8 mouse cellular contexts compared by ENCODE assay signal in the genomic region with DNA sequence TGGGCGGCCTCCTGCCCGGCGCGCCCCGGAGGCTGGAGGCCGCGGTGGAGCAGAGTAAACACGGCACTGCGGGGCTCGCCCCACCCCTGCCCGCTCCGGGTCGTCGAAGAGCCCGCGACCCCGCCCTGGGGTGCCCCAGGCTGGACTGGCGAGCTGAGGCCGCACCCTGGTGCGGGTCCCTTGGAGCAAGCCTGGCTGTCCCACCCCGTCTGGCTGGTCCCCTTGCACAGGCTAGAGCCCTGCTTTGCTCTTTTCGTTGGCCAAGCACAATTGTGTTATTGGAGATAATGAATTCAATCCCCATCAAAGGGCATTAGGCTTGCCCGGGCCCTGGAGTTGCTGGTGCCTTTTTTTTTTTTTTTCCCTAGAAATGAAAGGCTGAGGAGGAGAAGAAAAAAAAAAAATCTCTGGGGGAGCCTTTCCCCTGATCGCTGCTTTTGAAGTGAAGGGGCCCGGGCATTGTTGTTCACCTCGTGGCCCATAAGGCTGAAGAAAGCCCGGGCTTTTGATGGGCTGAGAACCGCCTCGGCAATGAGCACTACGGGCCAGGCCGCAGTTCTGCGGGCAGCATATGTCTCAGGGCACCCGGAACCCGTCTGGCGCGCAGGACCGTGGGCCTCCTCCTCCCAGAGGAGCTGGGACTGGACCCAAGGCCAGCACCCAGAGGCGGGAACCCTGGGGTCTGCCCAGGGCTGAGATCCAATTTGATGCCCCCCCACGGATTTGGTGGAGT. TPM values are rescaled to one million over a fixed set of nuclear protein-coding genes. Genes with fewer than 3 reads are reported as not detected.
DNase-seq lines count a peak whose midpoint lies in the region; ATAC-seq and TF ChIP-seq lines count a peak whose summit lies in the region.

No protein-coding gene starts in this region.

- no peaks in the 10 kb centered on the region for H3K79me2 ChIP-seq in heart, adult 2 months (replicated peaks; ENCODE audit: control insufficient read depth, insufficient read depth, low read length)

- no peak for TF ChIP-seq EP300 in heart, adult 2 months (IDR thresholded peaks at IDR 0.05; ENCODE audit: insufficient read depth, low read depth, low read length)

- peaks cover 80% of the 10 kb centered on the region for H3K27me3 ChIP-seq in heart, embryonic 16.5 days (ENCODE audit: control insufficient read depth, insufficient read depth, low read length)
- peaks cover 32% of the 10 kb centered on the region for H3K27me3 ChIP-seq in heart, adult 2 months (ENCODE audit: control insufficient read depth, insufficient read depth, low read length)
- H3K27me3 ChIP-seq in hindbrain, embryonic 12.5 days = peaks cover 88% of the 10 kb centered on the region

- no peak for ATAC-seq in heart, embryonic 16.5 days (replicated peaks; ENCODE audit: extremely low read depth, insufficient read depth, low FRiP score)
- peak; percentile 69 for ATAC-seq in hindbrain, embryonic 12.5 days (ENCODE audit: low FRiP score)

- DNase-seq in heart, adult 2 months = no peak
- DNase-seq in lung, adult 2 months = peak; percentile 66
- DNase-seq in retina, postnatal 1 day = peak; percentile 51
- DNase-seq in layer of hippocampus, adult 11-12 months (ENCODE audit: low spot score) = no peak
- DNase-seq in right cerebral cortex, adult 2 months (ENCODE audit: low spot score in 2 of 2) = no peak
- no peak for DNase-seq in spleen, postnatal 10 days (ENCODE audit: low spot score in 2 of 2)

- TF ChIP-seq POLR2A in heart, adult 2 months (IDR thresholded peaks at IDR 0.05; ENCODE audit: insufficient read depth, low read depth, low read length) = no peak
- TF ChIP-seq POLR2A in lung, adult 2 months (IDR thresholded peaks at IDR 0.05; ENCODE audit: borderline replicate concordance, extremely low read depth, low read depth, low read length) = 0 out of 2 replicates have a peak, but pooled peaks have one; percentile 7

- TF ChIP-seq CTCF in heart, adult 2 months (IDR thresholded peaks at IDR 0.05) = no peak
- no peak for TF ChIP-seq CTCF in lung, adult 2 months (IDR thresholded peaks at IDR 0.05; ENCODE audit: insufficient read depth, low read length)

- H3K9me3 ChIP-seq in heart, embryonic 16.5 days (replicated peaks; ENCODE audit: control insufficient read depth, low read length) = no peaks in the 10 kb centered on the region
- no peaks in the 10 kb centered on the region for H3K9me3 ChIP-seq in hindbrain, embryonic 12.5 days (replicated peaks)

- H3K4me1 ChIP-seq in heart, embryonic 16.5 days (ENCODE audit: control insufficient read depth, insufficient read depth, low read length) = peaks cover 6% of the 10 kb centered on the region; the same call in 1 of the 2 replicates
- no peaks in the 10 kb centered on the region for H3K4me1 ChIP-seq in heart, adult 2 months (ENCODE audit: control insufficient read depth, insufficient read depth, low read length)
- peaks cover 20% of the 10 kb centered on the region for H3K4me1 ChIP-seq in hindbrain, embryonic 12.5 days
- peaks cover 3% of the 10 kb centered on the region; the same call in 1 of the 2 replicates for H3K4me1 ChIP-seq in lung, adult 2 months (ENCODE audit: control insufficient read depth, insufficient read depth, low read length)

- H3K36me3 ChIP-seq in heart, embryonic 16.5 days (ENCODE audit: control insufficient read depth, insufficient read depth) = no peaks in the 10 kb centered on the region
- no peaks in the 10 kb centered on the region for H3K36me3 ChIP-seq in heart, adult 2 months (ENCODE audit: control insufficient read depth, insufficient read depth, low read length)
- no peaks in the 10 kb centered on the region for H3K36me3 ChIP-seq in hindbrain, embryonic 12.5 days

- H3K4me2 ChIP-seq in heart, embryonic 16.5 days (ENCODE audit: low read depth, low read length) = peak overlapping the region; percentile 25; the same call in 1 of the 2 replicates
- H3K4me2 ChIP-seq in hindbrain, embryonic 12.5 days (replicated peaks) = peak overlapping the region; percentile 39

- 1% methylated on average over 38 of the region's 39 CpGs for WGBS in heart, embryonic 16.5 days
- WGBS in heart, adult 2 months = 5% methylated on average over 39 of the region's 39 CpGs
- WGBS in hindbrain, embryonic 12.5 days = 1% methylated on average over 32 of the region's 39 CpGs
- 3% methylated on average over 34 of the region's 39 CpGs for whole genome bisulfite sequencing in lung, adult 2 months

- H3K4me3 ChIP-seq in heart, embryonic 16.5 days (ENCODE audit: low read length) = no peak overlapping the region
- no peak overlapping the region for H3K4me3 ChIP-seq in heart, adult 2 months
- H3K4me3 ChIP-seq in hindbrain, embryonic 12.5 days = peak overlapping the region; percentile 19; the same call in 1 of the 2 replicates
- H3K4me3 ChIP-seq in lung, adult 2 months (replicated peaks; ENCODE audit: extremely low read depth, low read depth, low read length) = peak overlapping the region; percentile 6

- intact Hi-C loops in heart, adult 2 months (cut with DNase I) = no loop called here

- H3K27ac ChIP-seq in heart, embryonic 16.5 days (ENCODE audit: low read length) = no peak overlapping the region
- H3K27ac ChIP-seq in heart, adult 2 months = no peak overlapping the region
- H3K27ac ChIP-seq in hindbrain, embryonic 12.5 days = no peak overlapping the region

- no peak overlapping the region for H3K9ac ChIP-seq in heart, embryonic 16.5 days (ENCODE audit: low read length)
- no peak overlapping the region for H3K9ac ChIP-seq in heart, adult 2 months (ENCODE audit: low read depth, low read length)
- H3K9ac ChIP-seq in hindbrain, embryonic 12.5 days = no peak overlapping the region

RNA-seq across cellular contexts. Expression of a gene that starts 11.7 kb away (rescaled TPM):
- 0.18 and 0.74 TPM in 2 replicates for polyA plus RNA-seq in heart, embryonic 16.5 days (2015; fragmentation: Nextera tagmentation; extraction: Ambion mirVana)
- not detected for total RNA-seq in heart, adult 2 months (2021)
- 1.00 TPM in 1 of 2 replicates, not detected in the other for polyA plus RNA-seq in heart, adult 2 months (2012; rRNA removed)
- polyA plus RNA-seq in hindbrain, embryonic 12.5 days (2016; fragmentation: Nextera tagmentation; extraction: Ambion mirVana) = 2.8 and 3.0 TPM in 2 replicates
- polyA plus RNA-seq in lung, adult 2 months (2012; rRNA removed) = 28.5 and 31.1 TPM in 2 replicates

RNA-seq across cellular contexts. Expression of a gene that starts 28.9 kb away (rescaled TPM):
- polyA plus RNA-seq in heart, embryonic 16.5 days (2015; fragmentation: Nextera tagmentation; extraction: Ambion mirVana) = 0.09 and 0.57 TPM in 2 replicates
- not detected for total RNA-seq in heart, adult 2 months (2021)
- polyA plus RNA-seq in heart, adult 2 months (2012; rRNA removed) = 0.10 TPM in 1 of 2 replicates, not detected in the other
- 1.6 and 1.9 TPM in 2 replicates for polyA plus RNA-seq in hindbrain, embryonic 12.5 days (2016; fragmentation: Nextera tagmentation; extraction: Ambion mirVana)
- polyA plus RNA-seq in lung, adult 2 months (2012; rRNA removed) = 3.5 and 5.2 TPM in 2 replicates

Comparison
In these comparisons a context has a peak if more than half of its experiments do, and no peak if none do; other contexts are left out.
1. H3K4me3 ChIP-seq: peak in hindbrain, embryonic 12.5 days (single experiment) and lung, adult 2 months (single experiment); none in heart, embryonic 16.5 days (single experiment) and heart, adult 2 months (single experiment).
2. DNase-seq: peak in lung, adult 2 months (single experiment) and retina, postnatal 1 day (single experiment); none in heart, adult 2 months (0 of 2), layer of hippocampus, adult 11-12 months (single experiment), right cerebral cortex, adult 2 months (0 of 2) and spleen, postnatal 10 days (0 of 2).